Mouse (Mus musculus) small intestine, adult 2 months (tissue): Measurements from ENCODE around the gene Ctla4. TPM values are rescaled to one million over a fixed set of nuclear protein-coding genes. Genes with fewer than 3 reads are reported as not detected.

Experiments used
- H3K27ac ChIP-seq: fragments of 200-500 bp; 2 replicates; pipeline ENCODE4 v1.5.1; 2012; ENCODE audit warnings: low read depth, low read length, control low read depth, inconsistent platforms; ENCODE audit not compliant: insufficient read depth
- H3K27me3 ChIP-seq: fragments of 200-500 bp; 2 replicates; pipeline ENCODE4 v1.6.1; 2012; ENCODE audit warnings: mild to moderate bottlenecking, moderate library complexity, low read length, inconsistent platforms; ENCODE audit not compliant: control insufficient read depth, insufficient read depth
- H3K36me3 ChIP-seq: fragments of 200-500 bp; 2 replicates; pipeline ENCODE4 v1.6.1; 2012; ENCODE audit warnings: mild to moderate bottlenecking, low read length, control low read depth, inconsistent platforms; ENCODE audit not compliant: control insufficient read depth, insufficient read depth
- H3K4me1 ChIP-seq: fragments of 200-500 bp; 2 replicates; pipeline ENCODE4 v1.6.1; 2012; ENCODE audit warnings: low read length, inconsistent platforms, mixed read lengths; ENCODE audit not compliant: control insufficient read depth, insufficient read depth, insufficient read length
- H3K4me3 ChIP-seq: fragments of 200-500 bp; 2 replicates; pipeline ENCODE4 v1.5.1; 2012; ENCODE audit warnings: low read depth, mild to moderate bottlenecking, control low read depth, inconsistent platforms, low read length, moderate library complexity
- CTCF ChIP-seq: fragments of 200-500 bp; IDR thresholded peaks from 2 replicates; pipeline ENCODE4 v1.5.1; 2012; ENCODE audit warnings: low read depth, mild to moderate bottlenecking, control low read depth, inconsistent platforms, low read length, moderate library complexity, mixed read lengths; ENCODE audit not compliant: insufficient replicate concordance, insufficient read length; ENCODE audit errors: extremely low read depth
- POLR2A ChIP-seq: fragments of 200-500 bp; IDR thresholded peaks from 2 replicates; pipeline ENCODE4 v1.6.1; 2012; ENCODE audit warnings: low read depth, mild to moderate bottlenecking, control low read depth, inconsistent platforms, low read length, moderate library complexity
- WGBS: fragments of 180-500 bp; shearing (Covaris S2); methylation state at CpG from one replicate; pipeline ENCODE4 v1.1.7; 2018; 5-methylcytosine and 5-hydroxymethylcytosine counted together
- polyA plus RNA-seq: library from polyadenylated mRNA; depleted of rRNA; stranded (reverse); fragments of >200 nt; gene quantifications from 2 replicates; pipeline ENCODE4 v1.2.3, GENCODE M21; 2012

The Ctla4 gene
- polyA plus RNA-seq, 1 experiment = 0.30 TPM

GRCm38 (mm10) chr1:60865167-60865566, 21.6 kb upstream of the Ctla4 start:
- Histone ChIP-seq H3K27me3 (no peaks in the 10 kb centered on the region), H3K27ac (no peak overlapping the region), H3K4me1 (peaks cover 4% of the 10 kb centered on the region; the same call in 1 of the 2 replicates), H3K4me3 (no peak overlapping the region), H3K36me3 (no peaks in the 10 kb centered on the region)
- WGBS = 65% methylated on average over 2 of the region's 2 CpGs
- no peak for TF ChIP-seq POLR2A
- no peak for TF ChIP-seq CTCF

GRCm38 (mm10) chr1:60866043-60866442, 20.8 kb upstream of the Ctla4 start:
- 63% methylated on average over 5 of the region's 5 CpGs for WGBS

GRCm38 (mm10) chr1:60868333-60869277, 18.2 kb upstream of the Ctla4 start:
- 78% methylated on average over 17 of the region's 17 CpGs for WGBS
- no peaks in the 10 kb centered on the region for H3K4me1 ChIP-seq
- no peak overlapping the region for H3K4me3 ChIP-seq
- peak; percentile 57; the same call in 1 of the 2 replicates for TF ChIP-seq CTCF
- no peak for TF ChIP-seq POLR2A
- no peaks in the 10 kb centered on the region for H3K36me3 ChIP-seq
- no peak overlapping the region for H3K27ac ChIP-seq
- no peaks in the 10 kb centered on the region for H3K27me3 ChIP-seq

More at GRCm38 (mm10) chr1:60866043-60866442, 20.8 kb upstream of the Ctla4 start:
- Histone ChIP-seq H3K36me3 (no peaks in the 10 kb centered on the region), H3K4me1 (no peaks in the 10 kb centered on the region), H3K27ac (no peak overlapping the region), H3K4me3 (no peak overlapping the region), H3K27me3 (no peaks in the 10 kb centered on the region)
- no peak for TF ChIP-seq POLR2A
- TF ChIP-seq CTCF = no peak

- H3K36me3 ChIP-seq = no peaks in the 10 kb centered on the region
- TF ChIP-seq POLR2A (no peak), CTCF (no peak)
- no peak overlapping the region for H3K4me3 ChIP-seq
- H3K4me1 ChIP-seq = no peaks in the 10 kb centered on the region
- H3K27me3 ChIP-seq = no peaks in the 10 kb centered on the region; the same call in 1 of the 2 replicates
- H3K27ac ChIP-seq = no peak overlapping the region
- WGBS = 44% methylated on average over 3 of the region's 3 CpGs
Measured at GRCm38 (mm10) chr1:60875267-60875666, 11.5 kb upstream of the Ctla4 start.

- TF ChIP-seq CTCF = no peak
- no peak for TF ChIP-seq POLR2A
- no peak overlapping the region for H3K27ac ChIP-seq
- WGBS = 82% methylated on average over 10 of the region's 10 CpGs
- H3K4me3 ChIP-seq = no peak overlapping the region
- H3K36me3 ChIP-seq = no peaks in the 10 kb centered on the region
- H3K27me3 ChIP-seq = no peaks in the 10 kb centered on the region; the same call in 1 of the 2 replicates
- no peaks in the 10 kb centered on the region for H3K4me1 ChIP-seq
Measured at GRCm38 (mm10) chr1:60880116-60880867, 6.5 kb upstream of the Ctla4 start.

- H3K27ac ChIP-seq = no peak overlapping the region
- H3K4me1 ChIP-seq = no peaks in the 10 kb centered on the region
- TF ChIP-seq POLR2A (no peak), CTCF (no peak)
- WGBS = 34% methylated on average over 2 of the region's 2 CpGs
- H3K4me3 ChIP-seq = no peak overlapping the region
- H3K27me3 ChIP-seq = no peaks in the 10 kb centered on the region
- no peaks in the 10 kb centered on the region for H3K36me3 ChIP-seq
Measured at GRCm38 (mm10) chr1:60882792-60883191, 4.0 kb upstream of the Ctla4 start.

GRCm38 (mm10) chr1:60883279-60883678, 3.5 kb upstream of the Ctla4 start:
- Histone ChIP-seq H3K36me3 (no peaks in the 10 kb centered on the region), H3K4me1 (no peaks in the 10 kb centered on the region), H3K4me3 (no peak overlapping the region), H3K27ac (no peak overlapping the region), H3K27me3 (no peaks in the 10 kb centered on the region)
- TF ChIP-seq POLR2A = no peak
- no peak for TF ChIP-seq CTCF
- 83% methylated on average over 2 of the region's 2 CpGs for WGBS
